Mouse (Mus musculus) intestine, embryonic 14.5 days (tissue): Measurements from ENCODE around the gene Ngf. TPM values are rescaled to one million over a fixed set of nuclear protein-coding genes. Genes with fewer than 3 reads are reported as not detected.

Source experiments
- ATAC-seq: fragments of 200-750 bp; cut with Nextera tagmentation; replicated peaks from 2 replicates; pipeline ENCODE4 v1.8.0; 2017; ENCODE audit warnings: low read depth, moderate number of reproducible peaks, moderate TSS enrichment, moderate library complexity; ENCODE audit not compliant: low FRiP score, low TSS enrichment
- DNase-seq: peaks from one replicate; pipeline ENCODE4 v3.0.0-alpha.2; 2018; ENCODE audit warnings: low spot score
- H3K27ac ChIP-seq: fragments of 300-500 bp; sonication (generic); 2 replicates; pipeline ENCODE4 v1.5.1; 2014; ENCODE audit warnings: low read depth, mild to moderate bottlenecking, control low read depth
- H3K27me3 ChIP-seq: fragments of 300-500 bp; sonication (generic); replicated peaks from 2 replicates; pipeline ENCODE4 v1.6.1; 2014; ENCODE audit warnings: low read length, control low read depth; ENCODE audit not compliant: control insufficient read depth, insufficient read depth
- H3K36me3 ChIP-seq: fragments of 300-500 bp; sonication (generic); 2 replicates; pipeline ENCODE4 v1.6.1; 2014; ENCODE audit warnings: low read length, control low read depth; ENCODE audit not compliant: control insufficient read depth, insufficient read depth
- H3K4me1 ChIP-seq: fragments of 300-500 bp; sonication (generic); replicated peaks from 2 replicates; pipeline ENCODE4 v1.6.1; 2014; ENCODE audit warnings: low read length, control low read depth, mixed read lengths; ENCODE audit not compliant: control insufficient read depth, insufficient read depth
- H3K4me2 ChIP-seq: fragments of 300-500 bp; sonication (generic); 2 replicates; pipeline ENCODE4 v1.6.1; 2014; ENCODE audit warnings: low read length
- H3K4me3 ChIP-seq: fragments of 300-500 bp; sonication (generic); 2 replicates; pipeline ENCODE4 v1.5.1; 2014; ENCODE audit warnings: low read depth, low read length, control low read depth, mixed read lengths
- H3K9ac ChIP-seq: fragments of 300-500 bp; sonication (generic); 2 replicates; pipeline ENCODE4 v1.6.1; 2014; ENCODE audit warnings: mild to moderate bottlenecking, low read length
- H3K9me3 ChIP-seq: fragments of 300-500 bp; sonication (generic); 2 replicates; pipeline ENCODE4 v1.6.1; 2016; ENCODE audit warnings: low read length, control low read depth; ENCODE audit not compliant: control insufficient read depth
- WGBS: fragments of 180-500 bp; shearing (Covaris S2); extraction: QIAGEN DNeasy Blood & Tissue Kit; methylation state at CpG from one replicate; pipeline ENCODE4 v1.1.7; 2014; 5-methylcytosine and 5-hydroxymethylcytosine counted together
- polyA plus RNA-seq: library from polyadenylated mRNA; unstranded; fragments of >200 nt; fragmentation: Nextera tagmentation; extraction: Ambion mirVana; gene quantifications from 2 replicates; pipeline ENCODE4 v1.2.1, GENCODE M21; 2014

Gene Ngf
- polyA plus RNA-seq, 1 experiment from 2014 or later, result 4.2 TPM

DNA sequence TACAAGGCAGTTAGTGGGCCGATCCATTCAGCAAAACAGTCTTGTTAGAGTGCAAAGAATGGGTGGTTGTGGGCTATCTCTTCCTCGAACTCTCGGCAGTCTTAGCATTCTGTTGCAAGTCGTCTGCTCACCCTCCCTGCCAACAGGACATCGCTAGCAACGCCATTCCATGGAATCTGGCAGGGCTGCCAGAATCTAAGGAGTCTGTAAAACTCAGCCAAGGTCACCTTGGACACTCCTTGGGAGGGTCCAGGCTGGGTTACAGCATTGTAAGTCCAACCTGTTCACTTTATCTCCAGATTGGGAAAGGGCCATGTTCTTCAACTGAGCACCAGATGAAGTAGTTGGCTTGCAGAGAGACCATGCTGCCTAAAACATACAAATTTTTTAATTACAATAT lies 29.2 kb downstream of the Ngf start:
- Histone ChIP-seq H3K27ac (no peak overlapping the region), H3K9me3 (no peaks in the 10 kb centered on the region), H3K4me2 (no peak overlapping the region), H3K9ac (no peak overlapping the region), H3K4me1 (no peaks in the 10 kb centered on the region), H3K27me3 (no peaks in the 10 kb centered on the region), H3K36me3 (no peaks in the 10 kb centered on the region), H3K4me3 (no peak overlapping the region)
- DNase-seq (no peak), ATAC-seq (no peak)
- WGBS, result 85% methylated on average over 6 of the region's 6 CpGs

- no peak for ATAC-seq
- Histone ChIP-seq H3K4me2 (no peak overlapping the region), H3K4me1 (no peaks in the 10 kb centered on the region), H3K9me3 (no peaks in the 10 kb centered on the region), H3K27ac (no peak overlapping the region), H3K9ac (no peak overlapping the region), H3K4me3 (no peak overlapping the region), H3K36me3 (no peaks in the 10 kb centered on the region), H3K27me3 (no peaks in the 10 kb centered on the region)
- no peak for DNase-seq
- whole genome bisulfite sequencing, result 52% methylated on average over 2 of the region's 2 CpGs
Measured at GRCm38 (mm10) chr3:102500031-102500430, 30.3 kb downstream of the Ngf start.

- Histone ChIP-seq H3K4me1 (no peaks in the 10 kb centered on the region), H3K27me3 (no peaks in the 10 kb centered on the region), H3K9ac (no peak overlapping the region), H3K36me3 (no peaks in the 10 kb centered on the region), H3K9me3 (no peaks in the 10 kb centered on the region), H3K4me2 (no peak overlapping the region), H3K27ac (no peak overlapping the region), H3K4me3 (no peak overlapping the region)
- DNase-seq (no peak), ATAC-seq (no peak)
- 85% methylated on average over 4 of the region's 4 CpGs for WGBS
Measured at GRCm38 (mm10) chr3:102501186-102501585, 31.5 kb downstream of the Ngf start.

- no peak overlapping the region for H3K4me2 ChIP-seq
- WGBS, result 78% methylated on average over 4 of the region's 4 CpGs
- DNase-seq, result no peak
- H3K4me1 ChIP-seq, result no peaks in the 10 kb centered on the region
- H3K27me3 ChIP-seq, result no peaks in the 10 kb centered on the region
- no peaks in the 10 kb centered on the region for H3K9me3 ChIP-seq
- H3K4me3 ChIP-seq, result no peak overlapping the region
- H3K27ac ChIP-seq, result no peak overlapping the region
- no peaks in the 10 kb centered on the region for H3K36me3 ChIP-seq
- no peak for ATAC-seq
- no peak overlapping the region for H3K9ac ChIP-seq
Measured at GRCm38 (mm10) chr3:102505129-102505528, 35.4 kb downstream of the Ngf start.

GRCm38 (mm10) chr3:102506061-102506460 lies 36.3 kb downstream of the Ngf start:
- H3K36me3 ChIP-seq, result no peaks in the 10 kb centered on the region
- H3K4me3 ChIP-seq, result no peak overlapping the region
- 69% methylated on average over 12 of the region's 12 CpGs for WGBS
- no peaks in the 10 kb centered on the region for H3K27me3 ChIP-seq
- no peak overlapping the region for H3K4me2 ChIP-seq
- ATAC-seq (no peak), DNase-seq (no peak)
- no peaks in the 10 kb centered on the region for H3K9me3 ChIP-seq
- no peak overlapping the region for H3K9ac ChIP-seq
- H3K4me1 ChIP-seq, result no peaks in the 10 kb centered on the region
- H3K27ac ChIP-seq, result no peak overlapping the region

- 77% methylated on average over 8 of the region's 8 CpGs for WGBS
- Histone ChIP-seq H3K27ac (no peak overlapping the region), H3K36me3 (no peaks in the 10 kb centered on the region), H3K9me3 (no peaks in the 10 kb centered on the region), H3K4me3 (no peak overlapping the region), H3K4me1 (no peaks in the 10 kb centered on the region), H3K27me3 (no peaks in the 10 kb centered on the region), H3K4me2 (no peak overlapping the region), H3K9ac (no peak overlapping the region)
- no peak for DNase-seq
- no peak for ATAC-seq
Measured at GRCm38 (mm10) chr3:102507666-102508260, 38.0 kb downstream of the Ngf start.

DNA sequence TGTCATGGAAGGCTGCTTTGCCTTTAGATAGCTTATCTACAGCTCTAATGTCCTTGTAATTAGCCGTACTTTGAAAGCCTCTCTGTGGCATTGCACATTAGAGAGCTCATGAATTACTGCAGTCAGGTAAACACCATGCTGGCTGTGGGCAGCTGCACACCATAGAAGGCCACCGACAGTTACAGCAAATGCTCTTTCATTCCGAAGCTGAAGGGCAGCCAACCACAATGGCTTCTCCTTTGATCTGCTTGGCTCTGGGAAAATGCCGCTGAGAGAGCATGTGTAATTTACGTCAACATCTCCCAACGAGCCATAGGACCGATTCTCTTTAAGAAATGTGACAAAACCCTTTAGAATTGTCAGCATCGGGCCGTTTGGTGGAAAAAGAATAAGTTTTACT lies 38.7 kb downstream of the Ngf start:
- WGBS, result 52% methylated on average over 9 of the region's 9 CpGs
- Histone ChIP-seq H3K4me2 (no peak overlapping the region), H3K36me3 (no peaks in the 10 kb centered on the region), H3K4me3 (no peak overlapping the region), H3K27ac (no peak overlapping the region), H3K9me3 (no peaks in the 10 kb centered on the region), H3K4me1 (no peaks in the 10 kb centered on the region), H3K9ac (no peak overlapping the region), H3K27me3 (no peaks in the 10 kb centered on the region)
- ATAC-seq, result no peak
- DNase-seq, result no peak

GRCm38 (mm10) chr3:102509601-102510000 lies 39.9 kb downstream of the Ngf start:
- no peak for DNase-seq
- H3K4me1 ChIP-seq, result no peaks in the 10 kb centered on the region
- no peak overlapping the region for H3K9ac ChIP-seq
- H3K4me2 ChIP-seq, result no peak overlapping the region
- no peak overlapping the region for H3K27ac ChIP-seq
- 78% methylated on average over 3 of the region's 3 CpGs for WGBS
- no peak overlapping the region for H3K4me3 ChIP-seq
- no peaks in the 10 kb centered on the region for H3K9me3 ChIP-seq
- ATAC-seq, result no peak
- H3K27me3 ChIP-seq, result no peaks in the 10 kb centered on the region
- H3K36me3 ChIP-seq, result no peaks in the 10 kb centered on the region

DNA sequence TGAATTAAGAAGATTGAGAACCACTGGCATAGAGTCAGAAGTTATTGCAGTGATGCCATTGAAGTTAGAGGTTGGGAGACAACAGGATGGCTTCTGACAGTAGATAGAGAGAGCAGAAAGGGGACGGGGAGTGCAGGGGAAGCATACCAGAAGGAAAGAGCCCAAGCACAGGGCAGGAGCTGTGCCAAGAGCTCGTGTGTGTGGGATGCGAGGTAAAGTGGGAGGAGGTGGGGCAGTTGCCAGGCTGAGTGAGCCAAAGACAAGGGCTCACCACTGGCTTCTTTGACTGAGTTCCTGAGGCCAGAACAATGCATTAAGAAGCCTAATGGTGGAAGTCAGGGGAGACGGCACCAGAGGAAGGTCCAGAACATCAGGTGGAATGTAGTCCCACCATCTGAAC lies 47.2 kb downstream of the Ngf start:
- Histone ChIP-seq H3K4me2 (no peak overlapping the region), H3K27me3 (no peaks in the 10 kb centered on the region), H3K36me3 (no peaks in the 10 kb centered on the region), H3K4me1 (no peaks in the 10 kb centered on the region), H3K9me3 (no peaks in the 10 kb centered on the region), H3K9ac (no peak overlapping the region), H3K4me3 (no peak overlapping the region), H3K27ac (no peak overlapping the region)
- ATAC-seq (no peak), DNase-seq (no peak)
- 83% methylated on average over 4 of the region's 4 CpGs for WGBS
